Mouse (Mus musculus): ENCODE measurements around the gene 4931400O07Rik.

GRCm38 (mm10) chrX:62467691-62468090 lies at the start of gene 4931400O07Rik:
- TF ChIP-seq POLR2A (IDR thresholded peaks at IDR 0.05; ENCODE audit: low read depth, low read length) (no peak), CTCF (IDR thresholded peaks at IDR 0.05; ENCODE audit: extremely low read depth, insufficient read depth, insufficient read length, insufficient replicate concordance) (no peak)
